Mouse (Mus musculus): Measurements from ENCODE around the gene Efcab5. TPM values are rescaled to one million over a fixed set of nuclear protein-coding genes. Genes with fewer than 3 reads are reported as not detected.

The Efcab5 gene
- polyA plus RNA-seq, 1 experiment, result 1.7 TPM

DNA sequence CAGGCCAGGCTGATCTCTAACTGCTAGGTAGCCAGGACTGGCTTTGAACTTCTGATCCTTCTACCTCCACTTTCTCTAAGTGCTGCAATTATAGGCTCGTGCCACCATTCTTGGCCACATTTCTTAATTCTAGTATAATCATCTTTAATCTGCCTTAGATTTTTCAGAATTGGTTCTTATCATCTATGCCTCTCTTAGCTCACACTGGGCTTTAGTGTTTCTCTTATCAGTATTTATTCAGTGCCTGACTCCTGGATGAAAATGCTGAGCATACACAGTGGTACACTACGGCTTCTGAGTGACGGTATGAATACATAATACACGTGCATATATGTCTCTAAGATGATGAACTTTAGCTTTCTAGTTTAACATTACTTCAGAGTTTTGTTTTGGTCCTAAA lies 119.9 kb downstream of the Efcab5 start:
- WGBS, result 87% methylated on average over 4 of the region's 4 CpGs
- H3K27ac ChIP-seq (ENCODE audit: insufficient read depth, low read length), result no peak overlapping the region
- no peak for DNase-seq
- no peak overlapping the region for H3K4me3 ChIP-seq (replicated peaks; ENCODE audit: insufficient read depth, low read depth, low read length)
- no peaks in the 10 kb centered on the region for H3K4me1 ChIP-seq (ENCODE audit: control insufficient read depth, insufficient read depth, low read length)
- TF ChIP-seq CTCF (IDR thresholded peaks at IDR 0.05; ENCODE audit: borderline replicate concordance, insufficient read depth, low read depth, low read length) (no peak), POLR2A (IDR thresholded peaks at IDR 0.05; ENCODE audit: borderline replicate concordance, insufficient read depth, low read length) (no peak)
- no peaks in the 10 kb centered on the region for H3K27me3 ChIP-seq (ENCODE audit: control insufficient read depth, insufficient read depth, low read length)

DNA sequence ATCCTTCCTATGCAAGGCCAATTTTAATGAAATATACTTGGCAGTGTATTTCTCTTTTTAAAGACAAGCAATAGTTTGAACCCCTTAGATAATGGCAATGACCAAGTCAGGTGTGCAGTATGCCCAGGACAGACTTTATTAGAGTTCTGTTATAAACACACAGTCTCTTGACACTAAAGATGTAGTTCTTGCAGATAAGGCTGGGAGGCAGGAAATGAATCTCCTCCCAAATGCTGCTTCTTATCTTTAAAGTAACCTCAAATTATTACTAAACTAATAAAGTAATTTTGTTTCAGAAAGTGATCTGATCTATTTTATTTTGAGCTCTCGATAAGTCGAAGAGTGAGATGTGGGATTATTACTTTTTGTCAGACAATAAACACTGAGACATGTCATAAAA lies 125.4 kb downstream of the Efcab5 start:
- Histone ChIP-seq H3K4me1 (ENCODE audit: control insufficient read depth, insufficient read depth, low read length) (no peaks in the 10 kb centered on the region), H3K4me3 (replicated peaks; ENCODE audit: insufficient read depth, low read depth, low read length) (no peak overlapping the region), H3K27ac (ENCODE audit: insufficient read depth, low read length) (no peak overlapping the region), H3K27me3 (ENCODE audit: control insufficient read depth, insufficient read depth, low read length) (no peaks in the 10 kb centered on the region)
- DNase-seq, result no peak
- TF ChIP-seq POLR2A (IDR thresholded peaks at IDR 0.05; ENCODE audit: borderline replicate concordance, insufficient read depth, low read length), result no peak
- no peak for TF ChIP-seq CTCF (IDR thresholded peaks at IDR 0.05; ENCODE audit: borderline replicate concordance, insufficient read depth, low read depth, low read length)
- WGBS, result 94% methylated on average over 2 of the region's 2 CpGs

DNA sequence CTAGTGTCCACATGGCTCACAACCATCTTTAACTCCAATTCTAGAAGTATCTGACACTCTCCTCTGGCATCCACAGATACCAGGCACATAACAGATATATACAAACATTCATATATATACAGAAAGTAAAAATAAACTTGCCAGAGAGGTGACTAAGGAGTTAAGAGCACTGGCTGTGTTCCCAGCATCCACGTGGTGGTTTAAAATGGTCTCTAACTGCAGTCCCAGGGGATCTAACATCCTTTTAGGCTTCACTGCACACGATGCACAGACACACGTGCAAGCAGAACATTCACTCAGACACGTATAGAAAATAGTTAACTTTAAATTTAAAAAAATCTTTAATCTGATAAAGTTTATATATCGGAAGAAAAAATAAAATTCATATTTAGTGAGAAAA lies 126.8 kb downstream of the Efcab5 start:
- WGBS, result 43% methylated on average over 5 of the region's 5 CpGs
- Histone ChIP-seq H3K27ac (ENCODE audit: insufficient read depth, low read length) (no peak overlapping the region), H3K4me1 (ENCODE audit: control insufficient read depth, insufficient read depth, low read length) (no peaks in the 10 kb centered on the region), H3K27me3 (ENCODE audit: control insufficient read depth, insufficient read depth, low read length) (no peaks in the 10 kb centered on the region), H3K4me3 (replicated peaks; ENCODE audit: insufficient read depth, low read depth, low read length) (no peak overlapping the region)
- no peak for DNase-seq
- TF ChIP-seq CTCF (IDR thresholded peaks at IDR 0.05; ENCODE audit: borderline replicate concordance, insufficient read depth, low read depth, low read length), result no peak
- TF ChIP-seq POLR2A (IDR thresholded peaks at IDR 0.05; ENCODE audit: borderline replicate concordance, insufficient read depth, low read length), result no peak

DNA sequence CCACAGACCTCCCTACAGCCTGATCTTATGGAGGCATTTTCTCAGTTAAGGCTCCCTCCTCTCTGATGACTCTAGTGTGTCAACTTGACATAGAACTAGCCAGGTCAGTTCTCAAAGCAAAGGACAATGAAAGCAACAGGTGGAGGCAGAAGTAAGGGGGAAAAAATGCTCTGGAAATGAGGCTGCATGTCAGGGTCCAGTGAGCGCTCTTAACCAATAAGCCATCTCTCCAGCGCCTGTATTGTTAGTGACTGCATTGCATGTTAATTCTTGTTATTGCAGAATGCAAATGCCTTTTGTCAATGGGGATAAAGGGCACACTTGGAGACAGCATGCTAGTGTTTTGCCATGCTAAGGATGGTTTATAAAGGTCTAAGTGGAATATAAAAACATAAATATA lies 146.0 kb downstream of the Efcab5 start:
- TF ChIP-seq POLR2A (IDR thresholded peaks at IDR 0.05; ENCODE audit: borderline replicate concordance, insufficient read depth, low read length) (no peak), CTCF (IDR thresholded peaks at IDR 0.05; ENCODE audit: borderline replicate concordance, insufficient read depth, low read depth, low read length) (no peak)
- Histone ChIP-seq H3K4me3 (replicated peaks; ENCODE audit: insufficient read depth, low read depth, low read length) (no peak overlapping the region), H3K27ac (ENCODE audit: insufficient read depth, low read length) (no peak overlapping the region), H3K27me3 (ENCODE audit: control insufficient read depth, insufficient read depth, low read length) (no peaks in the 10 kb centered on the region), H3K4me1 (ENCODE audit: control insufficient read depth, insufficient read depth, low read length) (no peaks in the 10 kb centered on the region)
- no peak for DNase-seq
- WGBS, result 70% methylated on average over 2 of the region's 2 CpGs

DNA sequence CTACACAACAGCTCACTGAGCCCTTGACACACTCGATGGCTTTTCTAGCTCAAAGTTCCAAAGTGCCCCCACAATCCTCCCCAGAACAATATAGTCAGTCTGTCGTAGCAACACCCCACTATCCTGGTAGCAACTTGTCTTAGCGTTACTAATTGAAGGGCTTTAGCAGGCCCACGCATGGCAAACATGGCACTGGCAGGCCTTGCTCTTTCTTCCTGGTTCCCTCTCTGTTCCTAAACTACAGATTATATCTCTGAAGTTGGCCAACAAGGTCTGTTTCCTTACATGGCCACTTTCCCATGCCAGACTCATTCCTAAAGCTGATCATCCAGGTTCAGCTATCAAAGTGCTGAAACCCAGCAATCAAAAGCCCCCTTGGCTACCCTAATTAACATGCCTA lies 146.9 kb downstream of the Efcab5 start:
- Histone ChIP-seq H3K4me3 (replicated peaks; ENCODE audit: insufficient read depth, low read depth, low read length) (no peak overlapping the region), H3K27ac (ENCODE audit: insufficient read depth, low read length) (no peak overlapping the region), H3K4me1 (ENCODE audit: control insufficient read depth, insufficient read depth, low read length) (no peaks in the 10 kb centered on the region), H3K27me3 (ENCODE audit: control insufficient read depth, insufficient read depth, low read length) (no peaks in the 10 kb centered on the region)
- no peak for TF ChIP-seq POLR2A (IDR thresholded peaks at IDR 0.05; ENCODE audit: borderline replicate concordance, insufficient read depth, low read length)
- TF ChIP-seq CTCF (IDR thresholded peaks at IDR 0.05; ENCODE audit: borderline replicate concordance, insufficient read depth, low read depth, low read length), result no peak
- WGBS, result 80% methylated on average over 4 of the region's 4 CpGs
- DNase-seq, result no peak

Other genes with a start within 250 kb of the Efcab5 start
- 4.7 and 4.8 TPM in 2 replicates for gene Slc6a4, start 190.4 kb downstream of the Efcab5 start, polyA plus RNA-seq (2012; rRNA removed)
- 11.1 and 11.8 TPM in 2 replicates for gene Nsrp1, start 110.5 kb downstream of the Efcab5 start, polyA plus RNA-seq (2012; rRNA removed)
- 14.3 and 14.5 TPM in 2 replicates for gene Ssh2, start 27.3 kb upstream of the Efcab5 start, polyA plus RNA-seq (2012; rRNA removed)